Mouse (Mus musculus) limb, embryonic 14.5 days (tissue): Measurements from ENCODE around the gene Gm49380. TPM values are rescaled to one million over a fixed set of nuclear protein-coding genes. Genes with fewer than 3 reads are reported as not detected.
A peak's percentile ranks its signal among the peaks of the same experiment; 100 is the strongest.

ENCODE experiments used
- ATAC-seq: fragments of 200-750 bp; cut with Nextera tagmentation; 2 replicates; pipeline ENCODE4 v1.8.0; 2017; ENCODE audit warnings: low read depth, moderate number of reproducible peaks, moderate TSS enrichment; ENCODE audit not compliant: low FRiP score
- DNase-seq: peaks from one replicate; pipeline ENCODE4 v3.0.0-alpha.2; 2015; ENCODE audit warnings: low spot score
- H3K27ac ChIP-seq: fragments of 300-500 bp; sonication (generic); replicated peaks from 2 replicates; pipeline ENCODE4 v1.5.1; 2014; ENCODE audit warnings: low read depth, mild to moderate bottlenecking, low read length, moderate library complexity, mixed read lengths
- H3K27me3 ChIP-seq: fragments of 300-500 bp; sonication (generic); 2 replicates; pipeline ENCODE4 v1.6.1; 2014; ENCODE audit warnings: low read length, mixed read lengths; ENCODE audit not compliant: control insufficient read depth, insufficient read depth
- H3K36me3 ChIP-seq: fragments of 300-500 bp; sonication (generic); 2 replicates; pipeline ENCODE4 v1.6.1; 2014; ENCODE audit warnings: mild to moderate bottlenecking, low read length, moderate library complexity, mixed read lengths; ENCODE audit not compliant: control insufficient read depth, insufficient read depth
- H3K4me1 ChIP-seq: fragments of 300-500 bp; sonication (generic); 2 replicates; pipeline ENCODE4 v1.6.1; 2014; ENCODE audit warnings: antibody characterized with exemption, low read length, mixed read lengths; ENCODE audit not compliant: control insufficient read depth, insufficient read depth
- H3K4me2 ChIP-seq: fragments of 300-500 bp; sonication (generic); replicated peaks from 2 replicates; pipeline ENCODE4 v1.6.1; 2014; ENCODE audit warnings: low read depth, mild to moderate bottlenecking, low read length, moderate library complexity; ENCODE audit not compliant: severe bottlenecking
- H3K4me3 ChIP-seq: fragments of 300-500 bp; sonication (generic); replicated peaks from 2 replicates; pipeline ENCODE4 v1.5.1; 2014; ENCODE audit warnings: low read length
- H3K9ac ChIP-seq: fragments of 300-500 bp; sonication (generic); 2 replicates; pipeline ENCODE4 v1.6.1; 2014; ENCODE audit warnings: mild to moderate bottlenecking, low read depth, low read length, moderate library complexity; ENCODE audit not compliant: severe bottlenecking
- H3K9me3 ChIP-seq: fragments of 300-500 bp; sonication (generic); 2 replicates; pipeline ENCODE4 v1.6.1; 2016; ENCODE audit warnings: low read length; ENCODE audit not compliant: control insufficient read depth
- POLR2A ChIP-seq: fragments of 200-500 bp; IDR thresholded peaks from 2 replicates; pipeline ENCODE4 v1.8.0; 2012; ENCODE audit warnings: inconsistent platforms, mild to moderate bottlenecking, moderate library complexity, borderline replicate concordance; ENCODE audit not compliant: insufficient read depth, insufficient read length; ENCODE audit errors: extremely low read depth
- WGBS: fragments of 180-500 bp; shearing (Covaris S2); extraction: QIAGEN DNeasy Blood & Tissue Kit; methylation state at CpG from one replicate; pipeline ENCODE4 v1.1.7; 2014; 5-methylcytosine and 5-hydroxymethylcytosine counted together
- polyA plus RNA-seq, 2 experiments: library from polyadenylated mRNA; depleted of rRNA in 1 of 2; stranded (reverse) in 1 of 2; unstranded in 1 of 2; fragments of >200 nt; fragmentation: Nextera tagmentation in 1 of 2; extraction: Ambion mirVana in 1 of 2; gene quantifications; 2 replicates each; pipeline versions ENCODE4 v1.2.1 to v1.2.3; 2012 to 2014

Gene Gm49380
- polyA plus RNA-seq, 2 experiments, result 0.23 to 0.49 TPM

DNA sequence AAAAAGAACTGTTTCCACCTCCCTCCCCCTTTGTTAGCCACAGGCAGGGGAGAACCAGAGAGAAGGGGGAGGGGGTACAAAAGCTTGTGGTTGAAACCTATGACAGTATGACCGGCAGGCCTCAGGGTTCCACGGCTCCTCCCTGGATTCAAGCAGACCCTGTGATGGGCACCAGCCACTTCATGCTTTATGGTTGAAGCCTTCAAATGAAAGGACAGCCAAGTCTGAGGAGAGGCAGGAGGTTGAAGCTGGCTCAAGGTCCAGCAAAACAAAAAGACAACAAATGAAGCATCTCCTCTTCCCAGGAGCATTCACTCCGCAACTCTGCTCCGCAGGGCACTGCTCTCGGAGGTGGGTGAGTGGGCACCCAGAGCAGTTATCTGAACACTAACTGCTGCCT lies 30.1 kb upstream of the Gm49380 start:
- H3K36me3 ChIP-seq, result peaks cover 70% of the 10 kb centered on the region
- no peak overlapping the region for H3K27ac ChIP-seq
- no peaks in the 10 kb centered on the region for H3K9me3 ChIP-seq
- H3K4me3 ChIP-seq, result no peak overlapping the region
- no peaks in the 10 kb centered on the region for H3K4me1 ChIP-seq
- no peak overlapping the region for H3K4me2 ChIP-seq
- H3K9ac ChIP-seq, result no peak overlapping the region
- TF ChIP-seq POLR2A, result no peak
- H3K27me3 ChIP-seq, result no peaks in the 10 kb centered on the region
- DNase-seq (no peak), ATAC-seq (no peak)
- 87% methylated on average over 5 of the region's 5 CpGs for WGBS

DNA sequence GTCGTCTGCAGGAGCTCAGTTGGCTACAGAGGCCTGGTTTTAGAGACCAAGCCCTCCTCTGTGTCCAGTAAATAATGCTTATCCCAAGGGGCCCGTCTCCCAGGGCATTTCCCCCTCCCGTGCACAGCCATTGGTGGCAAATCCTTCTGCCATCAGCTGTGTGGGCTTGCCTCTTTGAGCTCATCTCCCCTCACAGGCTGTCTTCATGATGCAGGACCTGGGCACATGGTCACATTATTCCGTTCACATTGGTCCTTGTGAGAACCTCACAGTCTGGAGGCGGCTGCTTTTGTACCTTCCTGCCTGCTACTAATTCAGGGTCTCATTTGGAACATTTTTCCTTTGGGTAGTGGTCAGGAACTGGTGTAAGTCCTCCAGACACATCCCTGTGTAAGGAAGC lies 28.7 kb upstream of the Gm49380 start:
- Histone ChIP-seq H3K27ac (no peak overlapping the region), H3K4me3 (no peak overlapping the region), H3K4me1 (no peaks in the 10 kb centered on the region), H3K9ac (no peak overlapping the region), H3K36me3 (peaks cover 75% of the 10 kb centered on the region), H3K4me2 (no peak overlapping the region), H3K9me3 (no peaks in the 10 kb centered on the region), H3K27me3 (no peaks in the 10 kb centered on the region)
- WGBS, result 70% methylated on average over 5 of the region's 5 CpGs
- ATAC-seq (no peak), DNase-seq (no peak)
- TF ChIP-seq POLR2A, result no peak

DNA sequence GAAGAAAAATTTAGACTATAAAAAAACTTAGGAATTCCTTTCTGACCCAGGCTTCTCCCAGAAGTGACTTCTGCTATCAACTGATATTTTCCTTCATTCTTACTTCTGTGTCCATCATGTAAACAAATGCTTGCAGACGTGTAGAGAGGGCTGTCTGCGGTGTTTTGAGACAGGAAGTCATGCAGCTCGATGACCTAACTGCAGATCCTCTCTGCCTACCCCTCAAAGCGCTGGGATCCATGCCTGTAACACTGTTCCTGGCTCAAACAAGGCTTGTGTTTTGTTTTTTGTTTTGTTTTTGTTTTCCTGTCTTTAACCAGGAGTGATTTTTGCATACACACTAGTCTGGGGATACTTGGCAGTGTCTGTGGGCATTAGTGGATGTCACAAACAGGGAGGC lies 24.5 kb upstream of the Gm49380 start:
- ATAC-seq, result no peak
- H3K9ac ChIP-seq, result no peak overlapping the region
- H3K27ac ChIP-seq, result no peak overlapping the region
- H3K4me2 ChIP-seq, result no peak overlapping the region
- WGBS, result 63% methylated on average over 4 of the region's 4 CpGs
- peaks cover 21% of the 10 kb centered on the region for H3K4me1 ChIP-seq
- TF ChIP-seq POLR2A, result no peak
- H3K36me3 ChIP-seq, result peaks cover 57% of the 10 kb centered on the region
- no peaks in the 10 kb centered on the region for H3K9me3 ChIP-seq
- no peak for DNase-seq
- no peak overlapping the region for H3K4me3 ChIP-seq
- peaks cover 4% of the 10 kb centered on the region; the same call in 1 of the 2 replicates for H3K27me3 ChIP-seq

DNA sequence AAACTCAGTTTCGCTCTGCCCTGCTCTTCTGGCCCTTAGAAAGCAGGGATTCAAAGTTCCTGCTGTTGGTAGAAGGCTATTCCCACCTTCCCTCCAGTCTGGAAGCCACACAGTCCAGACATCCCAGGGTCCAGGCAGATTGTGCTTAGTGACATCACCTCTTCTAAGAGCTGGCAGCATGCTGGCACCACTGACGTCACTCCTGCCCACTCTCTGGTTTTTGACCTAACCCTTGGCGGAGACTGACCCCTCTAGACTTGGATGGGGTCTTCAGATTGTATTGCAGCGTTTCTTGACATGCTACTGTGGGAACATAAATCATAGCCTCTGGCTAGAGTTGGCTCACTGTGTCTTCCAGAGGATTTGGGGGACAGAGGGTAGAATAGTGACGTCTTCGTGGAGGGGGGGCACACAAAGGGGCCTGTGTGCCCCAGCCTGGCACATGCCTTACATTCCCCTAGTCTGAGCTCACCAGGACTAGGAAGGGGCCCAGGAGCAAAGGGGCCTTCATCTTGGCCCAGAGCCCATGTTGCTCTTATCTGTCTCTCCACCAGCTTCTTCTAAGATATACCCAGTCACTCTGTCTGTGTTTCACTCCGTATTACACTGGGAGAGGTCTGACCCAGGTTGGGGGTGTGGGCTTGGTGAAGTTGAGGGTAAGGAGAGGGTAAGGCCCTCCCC lies 22.6 kb upstream of the Gm49380 start:
- no peak for ATAC-seq
- no peaks in the 10 kb centered on the region for H3K9me3 ChIP-seq
- TF ChIP-seq POLR2A, result no peak
- peak overlapping the region; percentile 67 for H3K4me3 ChIP-seq
- H3K4me2 ChIP-seq, result peak overlapping the region; percentile 89
- peaks cover 4% of the 10 kb centered on the region; the same call in 1 of the 2 replicates for H3K27me3 ChIP-seq
- peak overlapping the region; percentile 66 for H3K9ac ChIP-seq
- peak; percentile 39 for DNase-seq
- H3K36me3 ChIP-seq, result peaks cover 42% of the 10 kb centered on the region
- 48% methylated on average over 7 of the region's 7 CpGs for WGBS
- peaks cover 27% of the 10 kb centered on the region for H3K4me1 ChIP-seq
- H3K27ac ChIP-seq, result peak overlapping the region; percentile 72; the same call in 1 of the 2 replicates

DNA sequence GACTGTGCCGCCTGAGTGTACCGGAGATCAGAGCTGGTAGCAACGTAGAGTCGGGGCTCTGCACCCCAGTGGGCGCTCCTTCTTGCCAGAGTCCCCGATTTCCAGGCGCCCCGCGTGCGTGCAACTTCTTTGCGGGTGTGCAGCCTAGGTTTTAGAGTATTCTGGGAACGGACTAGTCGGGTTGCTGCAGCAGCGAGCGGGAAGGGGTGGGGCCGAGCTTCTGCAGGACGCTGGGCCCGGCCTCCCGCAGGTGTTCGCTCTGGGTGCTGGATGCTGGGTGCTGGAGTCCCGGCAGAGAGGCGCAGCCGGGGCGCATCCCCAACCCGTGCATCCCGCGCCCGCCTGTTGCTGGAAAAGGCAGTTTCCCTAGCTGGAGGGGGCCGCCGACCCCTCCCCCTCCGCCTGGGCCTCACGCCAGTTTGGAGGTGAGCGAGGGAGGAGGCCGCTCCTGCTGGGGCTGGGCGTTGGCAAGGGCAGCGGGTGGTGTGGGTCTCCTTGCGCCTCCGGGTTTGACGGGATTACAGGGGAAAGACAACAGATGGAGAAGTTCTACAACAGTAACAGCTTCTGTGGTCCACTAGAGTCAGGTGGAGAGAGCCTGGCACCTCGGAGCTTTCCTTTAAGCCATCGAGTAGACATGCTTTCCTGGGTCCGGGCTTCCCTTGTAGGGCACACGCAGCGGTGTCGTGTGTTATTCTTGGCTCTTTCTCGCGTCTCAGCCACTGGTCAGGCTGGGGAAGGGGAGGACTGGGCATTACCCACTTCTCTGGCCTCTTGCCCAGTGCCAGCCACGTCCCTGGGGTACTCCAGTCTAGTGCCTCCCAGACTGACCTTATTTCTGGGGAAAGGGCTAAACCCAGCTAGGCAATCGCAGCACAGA lies 21.8 kb upstream of the Gm49380 start:
- peak; percentile 21; the same call in 1 of the 2 replicates for ATAC-seq
- Histone ChIP-seq H3K27me3 (peaks cover 4% of the 10 kb centered on the region; the same call in 1 of the 2 replicates), H3K9ac (peak overlapping the region; percentile 66), H3K4me2 (peak overlapping the region; percentile 89), H3K27ac (peak overlapping the region; percentile 72), H3K4me1 (peaks cover 35% of the 10 kb centered on the region), H3K36me3 (peaks cover 35% of the 10 kb centered on the region), H3K9me3 (no peaks in the 10 kb centered on the region), H3K4me3 (peak overlapping the region; percentile 67)
- no peak for TF ChIP-seq POLR2A
- WGBS, result 1% methylated on average over 47 of the region's 49 CpGs
- DNase-seq, result peak; percentile 24
